Mouse (Mus musculus): ENCODE results near the gene 4930519P11Rik. TPM values are rescaled to one million over a fixed set of nuclear protein-coding genes. Genes with fewer than 3 reads are reported as not detected.
A peak's percentile ranks its signal among the peaks of the same experiment; 100 is the strongest.

Gene 4930519P11Rik
- total RNA-seq, 2 experiments from 2014 or later, result 0.63 TPM; not detected in 1

DNA sequence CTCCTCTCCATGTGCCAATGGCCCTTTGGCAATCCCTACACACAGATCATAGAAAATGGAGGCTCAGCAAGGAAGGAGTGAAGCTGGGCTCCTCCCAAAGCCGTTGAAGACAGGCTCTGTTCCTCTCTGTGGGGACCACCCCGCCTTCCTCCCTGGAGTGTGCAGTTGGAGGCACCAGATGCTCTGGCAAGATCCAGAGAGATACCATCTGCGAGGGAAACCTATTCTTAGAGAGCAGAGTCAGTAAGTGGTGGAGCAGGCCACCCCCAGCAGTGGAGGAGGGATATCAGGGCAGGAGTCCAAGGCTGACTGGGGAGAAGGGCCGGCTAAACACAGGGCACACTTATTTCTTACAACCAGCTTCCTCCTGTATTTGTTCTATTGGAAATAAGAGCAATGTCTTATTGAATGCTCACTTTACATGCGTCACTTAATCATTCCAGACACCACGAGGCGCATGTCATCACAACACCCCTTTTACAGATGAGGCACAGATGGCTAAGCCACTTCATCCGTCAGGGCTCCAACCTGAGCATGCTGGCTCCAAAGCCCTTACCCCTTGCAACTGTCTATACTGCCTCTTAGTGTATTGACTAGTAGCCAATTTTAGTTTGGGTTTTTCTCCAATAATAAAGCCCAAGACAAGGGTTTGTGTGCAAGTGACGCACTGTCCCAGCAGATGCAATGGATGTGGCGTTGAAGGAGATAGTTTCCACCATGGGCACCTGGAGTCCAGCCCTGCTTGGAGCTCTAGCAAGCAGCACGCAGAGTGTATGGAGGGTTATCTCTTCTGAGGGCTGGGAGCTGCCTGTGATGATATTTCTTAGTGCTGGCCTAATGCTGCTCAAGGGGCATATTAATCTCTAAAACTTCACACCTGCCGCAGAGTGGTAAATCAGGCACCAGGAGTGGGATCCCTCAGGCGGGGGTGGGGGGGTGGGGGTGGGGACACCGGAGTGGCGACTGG, 29.0 kb downstream of the 4930519P11Rik start:
- DNase-seq, result no peak

DNA sequence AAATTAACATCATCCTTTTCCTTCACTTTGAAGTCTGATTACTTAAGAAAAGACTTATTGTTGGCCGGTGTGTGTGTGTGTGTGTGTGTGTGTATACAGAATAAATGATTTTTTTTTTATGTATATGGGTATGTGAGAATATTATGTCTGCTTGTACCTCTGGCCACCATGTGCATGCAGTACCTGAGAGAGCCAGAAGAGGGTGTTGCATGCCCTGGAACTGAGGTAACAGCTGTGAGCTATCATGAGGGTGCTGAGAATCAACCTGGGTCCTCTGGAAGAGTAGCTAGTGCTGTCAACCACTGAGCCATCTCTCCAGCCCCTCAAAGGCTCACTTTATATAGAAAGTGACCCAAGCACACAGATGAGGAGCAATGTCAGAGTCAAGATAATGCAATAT, 31.8 kb downstream of the 4930519P11Rik start:
- no peak for DNase-seq

DNA sequence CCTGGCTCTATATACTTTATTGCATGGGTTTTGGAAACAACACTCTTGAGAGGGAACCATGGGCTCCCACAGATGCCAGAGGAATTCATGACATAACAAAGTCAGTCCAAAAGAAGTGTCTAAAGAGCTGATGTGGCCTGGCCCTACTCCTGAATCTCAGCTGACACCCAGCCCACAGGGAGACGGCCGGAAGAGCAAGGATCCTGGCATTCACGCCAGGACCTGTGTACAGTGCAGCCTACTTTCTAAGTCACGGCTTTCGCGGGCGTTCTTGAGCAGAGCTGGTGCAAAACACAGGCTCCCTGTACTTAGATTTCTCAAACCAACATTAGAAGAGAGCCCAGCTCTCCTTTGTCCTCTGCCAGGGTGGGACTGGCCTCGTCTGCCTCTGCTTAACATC, 32.7 kb downstream of the 4930519P11Rik start:
- peak in 1 of 2 experiments; percentile 49 for DNase-seq

DNA sequence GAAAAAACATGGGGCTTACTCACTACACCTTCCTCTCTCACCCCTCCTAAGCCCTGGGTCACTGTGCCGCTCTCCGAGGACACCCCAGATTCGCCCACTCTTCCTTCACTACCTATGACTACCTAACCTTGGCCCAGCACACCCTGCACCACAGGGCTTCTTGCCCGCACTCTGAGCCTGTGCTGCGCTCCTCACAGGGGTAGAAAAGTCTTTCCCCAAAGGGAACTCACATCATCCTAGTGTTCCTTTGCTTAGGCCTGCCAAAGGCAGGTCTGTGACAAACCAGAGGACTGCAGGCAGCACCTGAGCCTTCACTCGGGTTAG, 35.5 kb downstream of the 4930519P11Rik start:
- DNase-seq, result no peak

DNA sequence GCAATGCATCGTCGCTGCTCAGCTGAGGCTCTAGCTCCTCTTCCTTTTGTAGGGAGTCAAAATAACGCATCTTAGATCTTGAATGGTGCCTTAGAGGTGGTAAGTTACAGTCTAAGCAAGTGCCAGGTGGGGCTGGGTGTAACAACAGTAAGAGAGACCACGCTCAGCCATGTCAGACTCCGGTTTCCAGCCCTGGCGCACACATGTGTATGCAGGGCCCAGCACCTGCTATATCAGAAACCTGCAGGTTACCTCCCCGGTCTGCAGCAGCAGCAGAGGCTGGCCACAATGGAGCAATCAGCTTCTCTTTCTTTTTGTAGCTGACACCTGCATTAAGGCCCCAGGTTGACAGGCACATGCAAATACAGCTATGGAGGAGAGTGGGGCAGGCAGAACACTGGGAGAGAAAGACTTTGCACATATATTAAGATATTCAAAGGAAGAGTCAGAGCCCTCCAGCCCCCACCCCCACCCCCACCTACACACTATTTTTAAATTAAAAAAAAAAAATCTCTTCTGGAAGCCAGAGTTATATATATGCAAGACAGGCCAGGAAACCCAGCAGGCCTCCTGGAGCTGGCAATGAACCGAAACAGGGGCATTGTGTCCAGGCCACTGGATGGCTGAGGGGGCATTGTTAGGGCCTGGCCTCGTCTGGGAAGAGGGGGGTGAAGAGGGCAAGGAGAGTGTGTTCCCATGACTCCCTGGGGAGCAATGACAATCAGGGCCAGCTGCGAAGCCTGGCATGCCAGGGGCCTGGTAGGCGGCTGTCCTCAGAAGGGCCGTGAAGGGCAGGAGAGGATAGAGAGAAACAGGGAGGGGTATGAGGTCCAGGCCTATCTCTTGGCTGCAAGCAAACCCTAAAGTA, 36.1 kb downstream of the 4930519P11Rik start:
- DNase-seq, result no peak

DNA sequence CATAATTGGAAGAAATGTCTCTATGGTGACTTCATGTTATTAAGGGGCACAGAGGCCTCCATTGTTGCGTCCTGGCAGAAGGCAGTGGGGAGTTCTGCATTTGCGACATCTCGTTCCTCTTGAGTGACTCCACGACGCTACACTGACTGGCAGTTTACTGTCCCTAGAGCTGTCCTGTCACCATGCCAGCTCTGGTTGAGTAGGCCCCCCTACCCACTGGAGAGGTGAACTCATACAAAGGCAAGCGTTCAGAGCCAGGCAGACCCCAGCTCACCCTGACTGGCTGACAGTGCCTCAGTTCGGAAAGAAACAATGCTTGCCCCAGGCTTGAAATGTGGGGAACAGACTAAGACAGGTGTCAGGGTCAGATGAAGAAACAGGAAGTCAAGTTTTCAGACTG, 39.0 kb downstream of the 4930519P11Rik start:
- no peak for DNase-seq

DNA sequence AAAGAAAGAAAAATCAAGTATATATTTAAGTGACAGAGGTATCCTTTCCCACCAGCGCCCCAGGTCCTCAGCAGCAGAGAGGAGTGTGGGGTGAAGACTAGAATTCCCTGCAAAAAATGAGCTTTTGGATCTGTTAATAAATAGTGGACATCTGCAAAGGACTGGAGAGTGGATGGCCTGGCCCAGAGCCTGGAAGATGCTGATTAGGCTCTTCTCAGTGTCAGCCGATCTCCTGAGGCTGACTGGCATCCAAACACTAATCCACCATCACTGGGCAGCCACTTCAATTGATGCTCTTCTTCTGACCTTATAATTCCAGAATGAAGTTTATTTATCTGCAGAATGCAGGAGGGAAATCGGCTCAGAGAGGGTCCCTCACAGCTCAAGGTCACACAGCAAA, 40.2 kb downstream of the 4930519P11Rik start:
- DNase-seq, result no peak

DNA sequence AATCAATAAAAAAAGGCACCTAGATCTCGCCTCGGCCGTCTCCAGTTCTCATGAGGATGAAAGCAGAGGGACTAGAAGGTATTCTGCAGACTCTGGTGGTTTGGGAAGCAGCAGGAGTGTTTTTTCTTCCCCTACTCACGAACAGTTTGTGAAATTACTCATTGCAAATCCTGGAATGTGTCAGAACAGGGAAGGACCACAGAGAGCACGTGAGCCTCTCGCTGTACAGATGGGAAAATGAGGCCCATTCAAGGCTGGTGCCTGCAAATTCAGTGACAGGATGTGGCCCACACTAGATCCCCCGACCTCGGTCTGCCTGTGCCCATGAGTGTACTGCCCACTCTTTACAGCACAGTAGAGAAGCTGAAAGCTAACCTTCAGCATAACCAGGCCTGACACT, 41.3 kb downstream of the 4930519P11Rik start:
- no peak for DNase-seq

DNA sequence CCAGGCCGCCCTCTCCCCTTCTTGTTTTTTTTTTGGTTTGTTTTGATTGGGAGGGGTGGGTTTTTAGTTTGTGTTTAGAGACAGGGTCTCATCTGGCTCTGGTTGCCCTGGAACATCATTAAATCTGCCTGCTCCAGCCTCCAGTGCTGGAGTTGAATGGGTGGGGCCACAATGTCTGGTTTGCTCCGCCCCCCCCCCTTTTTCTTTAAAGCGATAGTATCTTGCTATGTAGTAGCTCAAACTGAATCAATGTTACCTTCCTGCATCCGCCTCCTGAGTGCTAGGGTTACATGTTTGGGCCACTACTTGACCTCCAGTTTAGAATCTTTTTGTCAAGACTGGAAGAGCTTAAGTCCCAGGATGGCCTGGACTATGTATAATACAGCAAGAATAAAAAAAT, 42.0 kb downstream of the 4930519P11Rik start:
- DNase-seq, result no peak

DNA sequence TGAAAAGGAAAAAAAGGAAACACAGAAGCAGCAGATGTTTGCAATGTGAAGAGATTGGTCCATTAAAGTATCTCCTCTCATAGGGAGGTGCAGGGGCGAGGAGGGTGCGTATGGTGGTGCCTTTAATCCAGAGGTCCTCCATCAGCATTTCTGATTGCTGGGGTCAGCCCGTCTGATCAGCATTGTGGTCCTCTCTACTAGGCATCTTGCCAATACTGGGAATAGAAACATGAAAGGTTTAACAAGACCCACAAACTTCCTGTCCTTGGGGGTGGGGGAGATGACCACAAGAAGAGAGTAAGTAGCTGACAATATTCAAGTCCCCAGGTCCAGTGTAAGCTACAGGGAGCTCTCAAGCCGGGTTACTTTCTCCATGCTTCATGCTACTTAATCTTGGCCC, 42.6 kb downstream of the 4930519P11Rik start:
- no peak for DNase-seq

DNA sequence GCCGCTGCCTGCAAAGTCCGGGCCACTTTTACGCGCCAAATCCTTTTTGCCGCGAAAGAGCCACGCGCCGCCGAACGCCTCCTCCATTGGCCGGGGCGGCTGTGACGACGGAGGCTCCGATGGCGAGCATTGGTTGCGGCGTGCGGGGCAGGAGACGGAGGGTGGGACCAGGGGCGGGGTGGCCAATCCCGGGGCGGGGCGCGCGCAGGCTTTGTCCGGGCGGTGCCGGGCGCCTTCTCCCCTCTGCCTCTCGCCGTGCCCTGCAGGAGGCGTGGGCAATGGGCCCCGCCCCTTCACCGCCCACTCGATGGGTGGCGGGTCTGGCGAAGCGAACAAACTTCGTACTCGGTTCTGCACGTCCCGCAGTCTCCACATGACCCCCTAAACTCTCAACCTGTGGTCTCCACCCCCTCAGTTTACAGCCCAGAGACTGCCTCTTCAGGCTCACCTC, 43.4 kb downstream of the 4930519P11Rik start, which contains the start of gene E2f1:
Gene E2f1, minus strand, starts transcription at position 57 of the 451 bp plus-strand sequence.
- peak; percentile 97 to 99 for DNase-seq

DNA sequence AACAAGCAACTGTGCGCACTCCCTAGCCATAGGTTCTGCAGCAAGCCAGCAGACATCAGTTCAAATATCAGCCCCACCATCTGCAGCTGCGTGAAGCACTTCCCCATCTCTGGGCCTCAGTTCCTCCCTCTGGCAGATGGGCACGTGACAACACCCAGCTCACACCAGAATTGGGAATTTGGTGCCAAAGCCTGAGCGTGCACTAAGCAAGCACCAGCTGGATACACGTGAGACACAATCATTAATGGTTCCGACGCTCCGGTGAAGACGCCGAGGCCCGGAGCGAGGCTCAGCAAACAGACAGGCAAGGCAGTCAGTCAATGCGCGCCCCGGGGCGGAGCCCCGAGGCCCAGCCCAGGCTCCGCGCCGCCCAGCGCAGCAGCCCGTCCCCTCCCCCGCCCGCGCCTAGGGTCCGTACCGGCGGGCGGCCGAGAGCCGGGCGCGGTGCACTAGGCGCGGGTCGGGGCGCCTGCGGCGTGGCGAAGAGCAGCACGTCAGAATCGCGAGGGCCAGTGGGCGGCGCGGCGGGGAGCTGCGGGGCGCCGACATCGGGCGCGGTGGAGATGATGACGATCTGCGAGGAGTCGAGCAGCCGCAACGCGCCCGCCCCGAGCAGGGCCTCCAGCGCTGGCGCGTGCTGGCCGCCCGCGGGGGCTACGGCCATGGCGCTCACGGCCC, 44.0 kb downstream of the 4930519P11Rik start:
- DNase-seq, result peak; percentile 79 to 90

DNA sequence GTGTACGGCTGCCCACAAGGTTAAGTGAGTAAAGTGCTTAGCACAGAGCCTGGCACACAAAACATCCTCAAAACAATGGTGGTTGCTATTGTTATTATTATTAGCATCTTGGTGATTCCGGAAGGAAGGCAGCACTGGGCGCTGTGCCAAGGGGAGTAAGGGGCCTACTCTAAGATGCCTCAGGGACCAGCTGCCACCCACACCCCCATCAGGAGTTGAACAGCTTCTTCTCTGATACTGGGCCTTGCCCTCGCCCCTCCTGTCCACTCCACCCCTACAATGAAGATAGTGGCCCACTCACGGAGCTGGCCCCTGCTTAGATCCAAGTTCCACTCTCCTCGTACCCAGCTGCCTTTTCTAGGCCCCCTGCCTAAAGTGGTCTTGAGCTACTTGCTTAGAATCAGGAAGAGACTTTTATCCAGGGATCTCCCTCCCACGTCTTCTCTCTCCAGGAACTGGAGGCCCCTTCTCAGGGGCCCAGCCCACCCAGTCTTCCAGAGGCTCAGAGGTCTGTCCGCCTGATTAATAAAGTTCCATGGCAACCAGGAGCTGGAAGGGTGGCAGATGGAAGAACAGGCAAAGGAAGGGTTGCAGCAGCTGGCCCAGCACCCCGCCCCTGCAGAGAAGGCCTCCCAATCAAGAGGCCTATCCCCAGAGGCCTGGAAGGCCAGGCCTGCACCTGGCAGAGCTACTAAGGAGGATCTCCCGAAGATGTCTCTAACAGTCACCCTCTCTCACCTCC, 44.7 kb downstream of the 4930519P11Rik start:
- DNase-seq, result peak; percentile 25 to 44

DNA sequence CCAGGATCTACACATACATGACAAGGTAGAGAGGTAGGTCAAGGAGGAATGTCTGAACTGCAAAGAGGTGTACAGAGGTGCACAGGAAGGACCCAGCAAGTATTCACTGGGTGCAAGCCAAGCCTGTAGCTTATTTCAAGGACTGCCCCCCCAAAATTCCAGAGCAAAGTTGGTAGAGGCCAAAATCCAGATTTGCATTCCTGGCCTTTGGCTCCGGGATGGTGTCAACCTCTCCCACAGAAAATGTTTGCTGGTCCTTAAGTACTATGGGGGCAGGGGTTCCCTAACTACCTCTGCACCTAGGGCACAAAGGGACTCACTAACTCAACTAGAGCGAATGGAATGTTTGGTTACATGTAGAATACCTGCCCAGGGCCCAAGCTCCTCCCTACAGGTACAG, 45.5 kb downstream of the 4930519P11Rik start:
- DNase-seq, result no peak

DNA sequence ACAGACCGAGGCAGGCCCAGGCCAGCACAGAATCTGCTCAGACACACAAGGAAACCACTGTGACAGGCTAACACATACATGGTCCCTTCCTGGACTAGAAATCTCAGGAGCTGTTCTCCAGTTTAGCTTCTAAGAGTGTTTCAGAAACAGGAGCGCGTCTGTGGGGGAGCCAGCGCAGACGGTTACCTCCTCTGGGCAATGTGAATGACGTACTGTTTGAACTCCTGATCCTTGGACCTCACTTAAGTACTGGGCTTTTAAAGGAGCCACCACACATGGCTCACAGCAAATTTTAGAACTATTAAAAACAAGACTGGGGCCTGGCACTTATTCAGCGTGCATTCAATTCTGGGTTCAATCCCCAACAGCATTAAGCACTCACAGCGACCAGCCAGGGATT, 46.6 kb downstream of the 4930519P11Rik start:
- no peak for DNase-seq

DNA sequence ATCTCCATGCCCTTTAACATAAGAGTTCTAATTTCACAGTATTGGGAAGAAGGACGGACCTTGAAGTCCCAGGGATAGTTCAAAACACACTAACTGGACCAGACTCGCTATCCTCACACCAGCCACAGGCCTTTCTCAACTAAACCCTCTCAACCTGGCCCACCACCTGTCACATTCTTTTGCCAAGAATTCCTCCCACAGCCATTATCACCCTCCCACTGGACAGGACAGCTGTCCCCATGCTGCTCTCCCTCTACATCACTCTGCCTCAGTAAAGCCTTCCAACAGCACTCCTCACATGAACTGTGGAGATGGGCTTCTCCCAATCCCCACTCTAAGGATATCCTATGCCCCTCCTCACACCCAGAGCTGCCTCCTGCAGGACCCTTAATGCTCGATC, 47.7 kb downstream of the 4930519P11Rik start:
- DNase-seq, result no peak

DNA sequence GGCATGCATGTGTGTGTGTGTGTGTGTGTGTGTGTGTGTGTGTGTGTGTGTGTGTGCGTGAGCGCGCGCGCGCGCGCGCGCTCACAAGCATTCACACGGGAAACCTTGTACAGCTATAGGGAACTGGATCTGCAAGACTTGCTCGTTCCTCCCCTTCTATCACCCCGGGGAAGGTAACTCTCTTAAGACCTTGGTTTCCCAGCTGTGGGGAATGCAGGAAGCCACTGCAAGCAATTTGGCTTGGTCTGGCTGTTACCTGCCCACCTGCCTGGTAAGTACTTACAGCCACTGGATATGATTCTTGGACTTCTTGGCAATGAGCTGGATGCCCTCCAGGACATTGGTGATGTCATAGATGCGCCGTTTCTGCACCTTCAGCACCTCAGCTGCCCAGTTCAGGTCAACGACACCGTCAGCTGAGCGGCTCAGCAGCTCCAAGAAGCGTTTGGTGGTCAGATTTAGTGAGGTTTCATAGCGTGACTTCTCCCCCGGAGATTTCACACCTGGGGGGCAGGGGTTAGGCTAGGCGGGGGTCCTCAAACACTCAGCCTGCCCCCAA, 49.5 kb downstream of the 4930519P11Rik start:
- DNase-seq, result no peak
